Mouse (Mus musculus) liver, embryonic 14.5 days (tissue): Measurements from ENCODE around the gene Gpr84.

Experiments used
- CTCF ChIP-seq: IDR thresholded peaks from 2 replicates; pipeline ENCODE4 v1.5.1; 2016; ENCODE audit warnings: antibody characterized with exemption, low read depth, control low read depth
- EP300 ChIP-seq: IDR thresholded peaks from 2 replicates; pipeline ENCODE4 v1.6.1; 2016; ENCODE audit warnings: antibody characterized with exemption, low read depth

GRCm38 (mm10) chr15:103347275-103347684, 36.9 kb upstream of the Gpr84 start:
- peak; percentile 71 for TF ChIP-seq CTCF
- no peak for TF ChIP-seq EP300
